Mouse (Mus musculus): ENCODE measurements around the gene Vps33b. TPM values are rescaled to one million over a fixed set of nuclear protein-coding genes. Genes with fewer than 3 reads are reported as not detected.

The Vps33b gene
- total and polyA plus RNA-seq, 3 experiments: 23.4 to 24.9 TPM; not detected in 1

- no peak overlapping the region for H3K27ac ChIP-seq (ENCODE audit: control insufficient read depth, low read depth, low read length)
- H3K9ac ChIP-seq (ENCODE audit: control insufficient read depth, low read depth, low read length, poor library complexity, severe bottlenecking): no peak overlapping the region
- H3K9me3 ChIP-seq (replicated peaks; ENCODE audit: insufficient read depth, low read length): no peaks in the 10 kb centered on the region
- DNase-seq (ENCODE audit: low read depth, low spot score): no peak
- peaks cover 0 to 30% of the 10 kb centered on the region in 2 experiments; a peak in 2 of 4 replicates for H3K36me3 ChIP-seq (ENCODE audit: control insufficient read depth in 1 of 2, insufficient read depth in 2 of 2, low read length in 2 of 2)
- no peak for TF ChIP-seq ZNF384 (IDR thresholded peaks at IDR 0.05; ENCODE audit: low read depth, low read length)
- no peak for TF ChIP-seq GATA1 (IDR thresholded peaks at IDR 0.05; ENCODE audit: low read depth, low read length)
- no peak for TF ChIP-seq POLR2AphosphoS2 (IDR thresholded peaks at IDR 0.05; ENCODE audit: low read length)
- TF ChIP-seq SMC3 (IDR thresholded peaks at IDR 0.05; ENCODE audit: low read depth, low read length): no peak
- no peak for TF ChIP-seq ZC3H11A (IDR thresholded peaks at IDR 0.05; ENCODE audit: low read depth, low read length)
- TF ChIP-seq USF1 (IDR thresholded peaks at IDR 0.05; ENCODE audit: low read depth, low read length): no peak
- TF ChIP-seq MAZ (IDR thresholded peaks at IDR 0.05; ENCODE audit: low read depth, low read length): no peak
- no peak for TF ChIP-seq MAX (IDR thresholded peaks at IDR 0.05; ENCODE audit: low read length)
- no peak for TF ChIP-seq MYC (IDR thresholded peaks at IDR 0.05; ENCODE audit: low read depth, low read length)
- no peak for TF ChIP-seq NELFE (IDR thresholded peaks at IDR 0.05; ENCODE audit: low read depth, low read length)
- TF ChIP-seq SIN3A (IDR thresholded peaks at IDR 0.05; ENCODE audit: low read length): no peak
- TF ChIP-seq E2F4 (IDR thresholded peaks at IDR 0.05; ENCODE audit: borderline replicate concordance, low read depth, low read length): no peak
- no peak for TF ChIP-seq KAT2A (conservative IDR thresholded peaks at IDR 0.05; ENCODE audit: low read depth, low read length)
- TF ChIP-seq MEF2A (IDR thresholded peaks at IDR 0.05; ENCODE audit: extremely low read depth, insufficient replicate concordance, low read depth, low read length, poor library complexity, severe bottlenecking): no peak
- H3K4me1 ChIP-seq (ENCODE audit: control insufficient read depth in 1 of 2, insufficient read depth in 2 of 2, low read length in 2 of 2): no peaks in the 10 kb centered on the region
- no peaks in the 10 kb centered on the region for H3K27me3 ChIP-seq (ENCODE audit: control insufficient read depth in 1 of 2, insufficient read depth in 2 of 2, low read length in 2 of 2)
- H3K4me3 ChIP-seq (ENCODE audit: control insufficient read depth in 1 of 2, insufficient read depth in 1 of 2, low read depth in 2 of 2, low read length in 2 of 2): no peak overlapping the region
- 0 out of 2 replicates have a peak, but pooled peaks cover 2% of the 10 kb centered on the region for H3K79me2 ChIP-seq (ENCODE audit: control insufficient read depth, insufficient read depth, low read length, poor library complexity)
Observed at GRCm38 (mm10) chr7:80310771-80311170, 41.3 kb downstream of the Vps33b start.

GRCm38 (mm10) chr7:80315733-80316132 is 46.3 kb downstream of the Vps33b start:
- Histone ChIP-seq H3K27me3 (ENCODE audit: control insufficient read depth in 1 of 2, insufficient read depth in 2 of 2, low read length in 2 of 2) (no peaks in the 10 kb centered on the region), H3K79me2 (ENCODE audit: control insufficient read depth, insufficient read depth, low read length, poor library complexity) (peaks cover 3% of the 10 kb centered on the region), H3K9ac (ENCODE audit: control insufficient read depth, low read depth, low read length, poor library complexity, severe bottlenecking) (no peak overlapping the region), H3K36me3 (ENCODE audit: control insufficient read depth in 1 of 2, insufficient read depth in 2 of 2, low read length in 2 of 2) (peaks cover 0 to 19% of the 10 kb centered on the region in 2 experiments; a peak in 2 of 4 replicates), H3K27ac (ENCODE audit: control insufficient read depth, low read depth, low read length) (no peak overlapping the region), H3K4me1 (ENCODE audit: control insufficient read depth in 1 of 2, insufficient read depth in 2 of 2, low read length in 2 of 2) (no peaks in the 10 kb centered on the region), H3K4me3 (ENCODE audit: control insufficient read depth in 1 of 2, insufficient read depth in 1 of 2, low read depth in 2 of 2, low read length in 2 of 2) (no peak overlapping the region), H3K9me3 (replicated peaks; ENCODE audit: insufficient read depth, low read length) (no peaks in the 10 kb centered on the region)
- TF ChIP-seq POLR2AphosphoS2 (IDR thresholded peaks at IDR 0.05; ENCODE audit: low read length) (peak; percentile 83), GABPA (IDR thresholded peaks at IDR 0.05; ENCODE audit: low read depth, low read length) (no peak), HCFC1 (IDR thresholded peaks at IDR 0.05; ENCODE audit: low read depth, low read length) (no peak), USF1 (IDR thresholded peaks at IDR 0.05; ENCODE audit: low read depth, low read length) (no peak), POLR2A (IDR thresholded peaks at IDR 0.05; ENCODE audit: control insufficient read depth in 1 of 2, insufficient read depth in 1 of 2, low read depth in 1 of 2, low read length in 2 of 2, poor library complexity in 1 of 2) (peak in 1 of 2 experiments; percentile 33; a peak in 2 of 4 replicates)
- DNase-seq (ENCODE audit: low read depth, low spot score): no peak
